15 mouse cellular contexts compared by ENCODE assay signal in the genomic region with DNA sequence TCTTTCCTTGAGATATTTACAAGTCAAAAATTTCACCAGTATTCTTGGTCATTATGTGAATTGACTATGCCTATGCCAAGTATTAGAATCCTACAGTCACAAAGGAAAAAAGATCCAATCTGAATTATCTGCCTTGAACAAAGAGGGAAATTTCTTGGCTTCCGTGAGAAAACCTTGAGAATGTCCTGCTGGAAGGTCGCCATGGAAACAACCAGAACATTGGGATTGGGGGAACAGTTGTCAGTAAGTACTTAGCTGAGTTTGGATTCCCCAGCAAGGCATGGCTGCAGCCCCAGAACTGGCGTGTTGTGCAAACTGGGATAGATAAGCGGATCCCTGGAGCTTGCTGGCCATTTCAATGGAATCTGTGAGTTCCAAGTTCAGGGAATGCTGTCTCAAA.
"Had no signal": no experiment of that assay in that cellular context is flagged by ENCODE, and none has a peak within 500 bp of the region (broad histone marks: within the 10 kb centered on the region; RNA-seq: fewer than 3 reads in every experiment).

No protein-coding gene starts in this region.

- H3K4me2 ChIP-seq: kidney, embryonic 15.5 days; liver, embryonic 13.5 days; lung, embryonic 15.5 days; midbrain, embryonic 13.5 days; neural tube, embryonic 12.5 days had no signal

- H3K27ac ChIP-seq: kidney, embryonic 15.5 days; left cerebral cortex, adult 2 months; limb, embryonic 10.5 days; liver, embryonic 13.5 days; lung, embryonic 15.5 days; macrophage; neural tube, embryonic 12.5 days; stomach, postnatal 0 days had no signal

- H3K4me3 ChIP-seq: kidney, embryonic 15.5 days; left cerebral cortex, adult 2 months; limb, embryonic 10.5 days; liver, embryonic 13.5 days; lung, embryonic 15.5 days; megakaryocyte, embryonic 14.5 days; midbrain, embryonic 13.5 days; neural tube, embryonic 12.5 days had no signal

- ATAC-seq: liver, postnatal 0 days; midbrain, embryonic 13.5 days had no signal

- H3K36me3 ChIP-seq: kidney, embryonic 15.5 days; limb, embryonic 10.5 days; liver, embryonic 13.5 days; lung, embryonic 15.5 days; midbrain, embryonic 13.5 days; neural tube, embryonic 12.5 days had no signal

- H3K9me3 ChIP-seq: kidney, embryonic 15.5 days; limb, embryonic 10.5 days; liver, embryonic 13.5 days; lung, embryonic 15.5 days; midbrain, embryonic 13.5 days; neural tube, embryonic 12.5 days had no signal

- H3K4me1 ChIP-seq: kidney, embryonic 15.5 days; limb, embryonic 10.5 days; liver, embryonic 13.5 days; lung, embryonic 15.5 days; megakaryocyte, embryonic 14.5 days; midbrain, embryonic 13.5 days; neural tube, embryonic 12.5 days had no signal

- H3K27me3 ChIP-seq: kidney, embryonic 15.5 days; liver, embryonic 13.5 days; lung, embryonic 15.5 days; megakaryocyte, embryonic 14.5 days; midbrain, embryonic 13.5 days; neural tube, embryonic 12.5 days had no signal

- DNase-seq: kidney, adult 2 months; kidney, postnatal 25 days; liver, embryonic 13.5 days; liver, postnatal 0 days; lung, postnatal 14 days; thymus, postnatal 4 days had no signal

- H3K9ac ChIP-seq: kidney, embryonic 15.5 days; liver, embryonic 13.5 days; liver, postnatal 0 days; lung, embryonic 15.5 days; midbrain, embryonic 13.5 days; neural tube, embryonic 12.5 days had no signal
